Mouse (Mus musculus): ENCODE data around the gene Dclk3.

- TF ChIP-seq POLR2A (IDR thresholded peaks at IDR 0.05; ENCODE audit: borderline replicate concordance, insufficient read depth, low read length) = no peak
- TF ChIP-seq CTCF (IDR thresholded peaks at IDR 0.05; ENCODE audit: borderline replicate concordance, insufficient read depth, low read depth, low read length) = no peak
Measured at GRCm38 (mm10) chr9:111405080-111405428, 33.8 kb upstream of the Dclk3 start.
